8 mouse cellular contexts compared by ENCODE assay signal in genomic region chr15:78926021-78926919, GRCm38 (mm10). TPM values are rescaled to one million over a fixed set of nuclear protein-coding genes. Genes with fewer than 3 reads are reported as not detected.
A peak's percentile ranks its signal among the peaks of the same experiment; 100 is the strongest.
DNase-seq lines count a peak whose midpoint lies in the region; ATAC-seq lines count a peak whose summit lies in the region.

Lgals1 (plus strand) TSS chr15:78926725.

- peak within 1 kb of the TSS; percentile 38; the same call in 1 of the 2 replicates for H3K9ac ChIP-seq in hindbrain, embryonic 14.5 days

- DNase-seq in cerebellum, postnatal 14 days, result peak; percentile 84 to 88
- peak; percentile 95 for DNase-seq in gastrocnemius, adult 18-20 months (ENCODE audit: low spot score)
- DNase-seq in hindbrain, embryonic 14.5 days (ENCODE audit: low spot score), result peak; percentile 63
- DNase-seq in layer of hippocampus, postnatal 36 days, result peak in 1 of 2 experiments; percentile 43
- DNase-seq in lung, postnatal 4 days, result peak; percentile 92 to 93
- DNase-seq in right cerebral cortex, adult 2 months (ENCODE audit: low spot score in 2 of 2), result peak; percentile 37 to 47
- peak; percentile 91 to 93 for DNase-seq in urinary bladder, postnatal 4 days (ENCODE audit: low spot score in 2 of 2)

- peak within 1 kb of the TSS; percentile 38; the same call in 1 of the 2 replicates for H3K27ac ChIP-seq in hindbrain, embryonic 14.5 days

- H3K4me3 ChIP-seq in hindbrain, embryonic 14.5 days (replicated peaks; ENCODE audit: low read length), result peak within 1 kb of the TSS; percentile 29

- peaks cover 17% of the 10 kb centered on the region for H3K4me1 ChIP-seq in hindbrain, embryonic 14.5 days (replicated peaks; ENCODE audit: control insufficient read depth, insufficient read depth, low read length)

- no peaks in the 10 kb centered on the region for H3K9me3 ChIP-seq in hindbrain, embryonic 14.5 days (ENCODE audit: control insufficient read depth, low read length)

- peaks cover 15% of the 10 kb centered on the region for H3K27me3 ChIP-seq in hindbrain, embryonic 14.5 days (ENCODE audit: control insufficient read depth, insufficient read depth, low read length)

- ATAC-seq in activated CD4-positive, CD25-positive, alpha-beta regulatory T cell, adult 4 months, result peak; percentile 47
- 0 out of 2 replicates have a peak, but pooled peaks have one; percentile 18 for ATAC-seq in hindbrain, embryonic 14.5 days (ENCODE audit: low FRiP score)

- peak within 1 kb of the TSS; percentile 59 for H3K4me2 ChIP-seq in hindbrain, embryonic 14.5 days (replicated peaks)

- 6% methylated on average over 20 of the region's 20 CpGs for WGBS in hindbrain, embryonic 14.5 days

- H3K36me3 ChIP-seq in hindbrain, embryonic 14.5 days (replicated peaks; ENCODE audit: control insufficient read depth, insufficient read depth), result no peaks in the 10 kb centered on the region

RNA-seq across cellular contexts. Expression of gene Lgals1, which starts in this region (rescaled TPM):
- polyA plus RNA-seq in activated CD4-positive, CD25-positive, alpha-beta regulatory T cell, adult 4 months (2017; shearing (Covaris generic)), result 1,000 to 10,000 TPM in 1 of 2 experiments, 100 to 1,000 TPM in 1; 804 to 1,171 TPM
- total RNA-seq in gastrocnemius, adult 18-20 months (2021), result 100 to 1,000 TPM; 229 to 364 TPM
- polyA plus RNA-seq in hindbrain, embryonic 14.5 days (2014; fragmentation: Nextera tagmentation; extraction: Ambion mirVana), result 117 and 157 TPM in 2 replicates
- total RNA-seq in layer of hippocampus, postnatal 36 days (2021), result 10 to 100 TPM; 18.2 to 19.2 TPM

Comparison
In these comparisons a context has a peak if more than half of its experiments do, and no peak if none do; other contexts are left out.
1. RNA of gene Lgals1 (total RNA-seq): 229 to 364 TPM in gastrocnemius, adult 18-20 months; 18.2 to 19.2 TPM in layer of hippocampus, postnatal 36 days; every median in the first group is over 10 times any median in the second.